Mouse (Mus musculus) MEL (cell line): Measurements from ENCODE around the gene Slc6a9. TPM values are rescaled to one million over a fixed set of nuclear protein-coding genes. Genes with fewer than 3 reads are reported as not detected.
A peak's percentile ranks its signal among the peaks of the same experiment; 100 is the strongest.

Source experiments
- DNase-seq: peaks from one replicate; pipeline ENCODE4 v3.0.0; 2011; ENCODE audit warnings: low read depth, low spot score
- H3K27ac ChIP-seq: 2 replicates; pipeline ENCODE4 v1.5.1; 2012; ENCODE audit warnings: low read depth, mild to moderate bottlenecking, control low read depth, low read length, moderate library complexity; ENCODE audit not compliant: control insufficient read depth
- H3K27me3 ChIP-seq, 2 experiments: fragments of 150-350 bp in 1 of 2; sonication (generic) in 1 of 2; 2 replicates each; pipeline ENCODE4 v1.6.1; 2012; ENCODE audit warnings: low read length in 2 of 2, mild to moderate bottlenecking in 2 of 2, improper control_type of control experiment in 1 of 2, moderate library complexity in 1 of 2; ENCODE audit not compliant: insufficient read depth in 2 of 2, control insufficient read depth in 1 of 2
- H3K36me3 ChIP-seq, 2 experiments: 2 replicates each; pipeline ENCODE4 v1.6.1; 2012 to 2014; ENCODE audit warnings: low read length in 2 of 2, improper control_type of control experiment in 1 of 2, inconsistent platforms in 1 of 2, mild to moderate bottlenecking in 1 of 2; ENCODE audit not compliant: insufficient read depth in 2 of 2, control insufficient read depth in 1 of 2
- H3K4me1 ChIP-seq, 2 experiments: fragments of 150-350 bp in 1 of 2; sonication (generic) in 1 of 2; 2 replicates each; pipeline ENCODE4 v1.6.1; 2012; ENCODE audit warnings: low read length in 2 of 2, improper control_type of control experiment in 1 of 2, mild to moderate bottlenecking in 1 of 2; ENCODE audit not compliant: insufficient read depth in 2 of 2, control insufficient read depth in 1 of 2
- H3K4me3 ChIP-seq, 2 experiments: fragments of 150-350 bp in 1 of 2; sonication (generic) in 1 of 2; 2 replicates each; pipeline ENCODE4 v1.5.1; 2012; ENCODE audit warnings: low read depth in 2 of 2, low read length in 2 of 2, mild to moderate bottlenecking in 2 of 2, moderate library complexity in 2 of 2, control low read depth in 1 of 2, improper control_type of control experiment in 1 of 2; ENCODE audit not compliant: control insufficient read depth in 1 of 2, insufficient read depth in 1 of 2
- H3K79me2 ChIP-seq: 2 replicates; pipeline ENCODE4 v1.6.1; 2012; ENCODE audit warnings: mild to moderate bottlenecking, low read length, moderate library complexity; ENCODE audit not compliant: control insufficient read depth, poor library complexity, insufficient read depth
- H3K9ac ChIP-seq: 2 replicates; pipeline ENCODE4 v1.6.1; 2012; ENCODE audit warnings: low read depth, mild to moderate bottlenecking, control low read depth, low read length, moderate library complexity; ENCODE audit not compliant: control insufficient read depth, poor library complexity, severe bottlenecking
- H3K9me3 ChIP-seq: fragments of 150-350 bp; sonication (generic); replicated peaks from 2 replicates; pipeline ENCODE4 v1.6.1; 2012; ENCODE audit warnings: mild to moderate bottlenecking, low read length, improper control_type of control experiment, moderate library complexity; ENCODE audit not compliant: insufficient read depth
- BHLHE40 ChIP-seq: IDR thresholded peaks from 2 replicates; pipeline ENCODE4 v1.6.1; 2012; ENCODE audit warnings: low read depth, mild to moderate bottlenecking, inconsistent platforms, low read length, improper control_type of control experiment, borderline replicate concordance
- ELF1 ChIP-seq: IDR thresholded peaks from 2 replicates; pipeline ENCODE4 v1.6.1; 2014; ENCODE audit warnings: low read depth, mild to moderate bottlenecking, inconsistent platforms, low read length, improper control_type of control experiment, moderate library complexity
- EP300 ChIP-seq, 2 experiments: IDR thresholded peaks; 2 replicates each; pipeline ENCODE4 v1.6.1; 2011; ENCODE audit warnings: improper control_type of control experiment in 2 of 2, low read length in 2 of 2, low read depth in 1 of 2, mild to moderate bottlenecking in 1 of 2
- ETS1 ChIP-seq: IDR thresholded peaks from 2 replicates; pipeline ENCODE4 v1.6.1; 2012; ENCODE audit warnings: low read depth, mild to moderate bottlenecking, inconsistent platforms, low read length, improper control_type of control experiment, moderate library complexity
- GATA1 ChIP-seq: IDR thresholded peaks from 2 replicates; pipeline ENCODE4 v1.6.1; 2011; ENCODE audit warnings: low read depth, low read length, improper control_type of control experiment
- HCFC1 ChIP-seq: IDR thresholded peaks from 2 replicates; pipeline ENCODE4 v1.6.1; 2012; ENCODE audit warnings: low read depth, mild to moderate bottlenecking, inconsistent platforms, low read length, improper control_type of control experiment, moderate library complexity
- MYB ChIP-seq: IDR thresholded peaks from 2 replicates; pipeline ENCODE4 v1.6.1; 2011; ENCODE audit warnings: mild to moderate bottlenecking, low read depth, low read length, improper control_type of control experiment
- POLR2A ChIP-seq, 2 experiments: IDR thresholded peaks; 2 replicates each; pipeline ENCODE4 v1.6.1; 2011 to 2012; ENCODE audit warnings: low read length in 2 of 2, mild to moderate bottlenecking in 2 of 2, control low read depth in 1 of 2, improper control_type of control experiment in 1 of 2, low read depth in 1 of 2, moderate library complexity in 1 of 2; ENCODE audit not compliant: control insufficient read depth in 1 of 2, insufficient read depth in 1 of 2, poor library complexity in 1 of 2
- RAD21 ChIP-seq: IDR thresholded peaks from 2 replicates; pipeline ENCODE4 v1.6.1; 2011; ENCODE audit warnings: mild to moderate bottlenecking, low read depth, low read length, improper control_type of control experiment
- SIN3A ChIP-seq: IDR thresholded peaks from 2 replicates; pipeline ENCODE4 v1.6.1; 2012; ENCODE audit warnings: low read length, improper control_type of control experiment, inconsistent platforms
- UBTF ChIP-seq: IDR thresholded peaks from 2 replicates; pipeline ENCODE4 v1.6.1; 2012; ENCODE audit warnings: low read depth, mild to moderate bottlenecking, inconsistent platforms, low read length, improper control_type of control experiment, moderate library complexity, borderline replicate concordance; ENCODE audit not compliant: insufficient read depth
- ZMIZ1 ChIP-seq: IDR thresholded peaks from 2 replicates; pipeline ENCODE4 v1.6.1; 2012; ENCODE audit warnings: low read depth, mild to moderate bottlenecking, inconsistent platforms, low read length, improper control_type of control experiment, moderate library complexity
- ZNF384 ChIP-seq: IDR thresholded peaks from 2 replicates; pipeline ENCODE4 v1.6.1; 2012; ENCODE audit warnings: low read depth, mild to moderate bottlenecking, inconsistent platforms, low read length, improper control_type of control experiment
- polyA plus RNA-seq, 2 experiments: library from polyadenylated mRNA; stranded (reverse) in 1 of 2; unstranded in 1 of 2; fragments of >175 nt in 1 of 2; fragments of >200 nt in 1 of 2; gene quantifications; 2 replicates each; pipeline versions ENCODE4 v1.2.1 to v1.2.4; 2012; ENCODE audit warnings: low replicate concordance in 2 of 2, low read depth in 1 of 2; ENCODE audit not compliant: insufficient read length in 2 of 2, insufficient read depth in 1 of 2, missing spikeins in 1 of 2
- total RNA-seq: library from RNA; depleted of rRNA; stranded (reverse); fragments of 300-350 nt; gene quantifications from 2 replicates; pipeline ENCODE4 v1.2.3, GENCODE M21; 2012; rRNA removed

Slc6a9 gene
- total and polyA plus RNA-seq, 3 experiments, result 3.2 to 21.2 TPM; not detected in 1

GRCm38 (mm10) chr4:117921358-117921757 lies 87.1 kb downstream of the Slc6a9 start:
- Histone ChIP-seq H3K27me3 (no peaks in the 10 kb centered on the region), H3K4me1 (peaks cover 16 to 33% of the 10 kb centered on the region in 2 experiments)

GRCm38 (mm10) chr4:117923450-117923849 lies 89.1 kb downstream of the Slc6a9 start:
- Histone ChIP-seq H3K4me3 (no peak overlapping the region), H3K4me1 (peaks cover 7 to 27% of the 10 kb centered on the region in 2 experiments), H3K27me3 (no peaks in the 10 kb centered on the region), H3K27ac (no peak overlapping the region), H3K79me2 (no peaks in the 10 kb centered on the region), H3K36me3 (peaks cover 0 to 14% of the 10 kb centered on the region in 2 experiments; a peak in 2 of 4 replicates), H3K9me3 (no peaks in the 10 kb centered on the region), H3K9ac (no peak overlapping the region)
- no peak for DNase-seq
- TF ChIP-seq GATA1 (no peak), UBTF (no peak), POLR2A (IDR thresholded peaks at IDR 0.05; ENCODE audit: control insufficient read depth in 1 of 2, insufficient read depth in 1 of 2, low read depth in 1 of 2, low read length in 2 of 2, poor library complexity in 1 of 2) (no peak), ELF1 (no peak), BHLHE40 (no peak), EP300 (IDR thresholded peaks at IDR 0.05; ENCODE audit: low read depth in 1 of 2, low read length in 2 of 2) (no peak), ETS1 (no peak), MYB (no peak), ZNF384 (no peak), ZMIZ1 (no peak), RAD21 (no peak)

More at GRCm38 (mm10) chr4:117921358-117921757, 87.1 kb downstream of the Slc6a9 start:
- Histone ChIP-seq H3K27ac (no peak overlapping the region), H3K9ac (no peak overlapping the region), H3K79me2 (no peaks in the 10 kb centered on the region), H3K9me3 (no peaks in the 10 kb centered on the region), H3K36me3 (peaks cover 0 to 28% of the 10 kb centered on the region in 2 experiments; a peak in 2 of 4 replicates), H3K4me3 (no peak overlapping the region)
- DNase-seq, result peak; percentile 36
- 0 out of 2 replicates have a peak, but pooled peaks have one; percentile 24 for TF ChIP-seq GATA1
- TF ChIP-seq EP300 (IDR thresholded peaks at IDR 0.05; ENCODE audit: low read depth in 1 of 2, low read length in 2 of 2), result peak in 1 of 2 experiments; percentile 60; a peak in 2 of 4 replicates
- 0 out of 2 replicates have a peak, but pooled peaks have one; percentile 17 for TF ChIP-seq SIN3A
- no peak for TF ChIP-seq HCFC1

Other genes with a start within 250 kb of the Slc6a9 start
- 44.7 and 45.2 TPM in 2 replicates for gene Dmap1, start 152.2 kb upstream of the Slc6a9 start, total RNA-seq
- gene Dmap1, start 152.2 kb upstream of the Slc6a9 start, polyA plus RNA-seq, result 10 to 100 TPM in 1 of 2 experiments, not detected in 1; 69.7 TPM
- not detected in 2 replicates for gene Gm12845, start 110.1 kb upstream of the Slc6a9 start, total RNA-seq
- not detected for gene Gm12845, start 110.1 kb upstream of the Slc6a9 start, polyA plus RNA-seq
- gene Klf17, start 68.9 kb upstream of the Slc6a9 start, total RNA-seq, result not detected in 2 replicates
- not detected for gene Klf17, start 68.9 kb upstream of the Slc6a9 start, polyA plus RNA-seq
- 0.19 and 0.56 TPM in 2 replicates for gene Ccdc24, start 38.1 kb downstream of the Slc6a9 start, total RNA-seq
- gene Ccdc24, start 38.1 kb downstream of the Slc6a9 start, polyA plus RNA-seq, result under 1 TPM in 1 of 2 experiments, not detected in 1; 0.36 TPM
- gene B4galt2, start 49.0 kb downstream of the Slc6a9 start, total RNA-seq, result 0.08 TPM in 1 of 2 replicates, not detected in the other
- under 1 TPM in 1 of 2 experiments, not detected in 1; 0.19 TPM for gene B4galt2, start 49.0 kb downstream of the Slc6a9 start, polyA plus RNA-seq
- 227 and 286 TPM in 2 replicates for gene Atp6v0b, start 52.8 kb downstream of the Slc6a9 start, total RNA-seq
- 100 to 1,000 TPM in 1 of 2 experiments, not detected in 1; 343 TPM for gene Atp6v0b, start 52.8 kb downstream of the Slc6a9 start, polyA plus RNA-seq
- gene Dph2, start 57.5 kb downstream of the Slc6a9 start, total RNA-seq, result 24.7 and 27.2 TPM in 2 replicates
- 10 to 100 TPM in 1 of 2 experiments, not detected in 1; 25.2 TPM for gene Dph2, start 57.5 kb downstream of the Slc6a9 start, polyA plus RNA-seq
- gene Ipo13, start 80.5 kb downstream of the Slc6a9 start, total RNA-seq, result 38.1 and 39.5 TPM in 2 replicates
- gene Ipo13, start 80.5 kb downstream of the Slc6a9 start, polyA plus RNA-seq, result 10 to 100 TPM in 1 of 2 experiments, not detected in 1; 88.0 TPM
- gene Artn, start 95.3 kb downstream of the Slc6a9 start, total RNA-seq, result 0.08 TPM in 1 of 2 replicates, not detected in the other
- under 1 TPM in 1 of 2 experiments, not detected in 1; 0.21 TPM for gene Artn, start 95.3 kb downstream of the Slc6a9 start, polyA plus RNA-seq